Mouse (Mus musculus): ENCODE results near the gene Banp. TPM values are rescaled to one million over a fixed set of nuclear protein-coding genes. Genes with fewer than 3 reads are reported as not detected.

Banp gene
- polyA plus RNA-seq, 1 experiment from 2014 or later, result 47.2 TPM

DNA sequence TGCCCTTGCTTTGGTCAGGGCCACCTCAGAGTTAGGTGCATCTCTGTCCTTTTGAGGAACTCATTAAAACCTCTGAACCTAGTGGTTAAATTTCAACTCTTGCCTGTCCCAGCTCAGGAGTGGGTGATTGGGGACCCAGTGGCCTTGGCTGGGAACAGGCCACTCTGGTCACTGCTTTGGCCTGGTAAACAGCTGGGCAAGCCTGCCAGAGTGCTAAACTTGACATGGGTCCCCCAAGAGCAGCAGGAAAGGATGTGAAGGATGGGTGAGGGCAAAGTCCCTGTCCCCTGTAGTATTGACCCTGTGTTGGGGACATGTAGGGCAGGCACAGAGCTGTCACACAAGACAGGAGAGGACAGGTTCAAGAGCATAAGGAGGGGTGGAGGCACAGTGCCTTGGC, 4.7 kb upstream of the Banp start, which contains the start of gene Car5a:
Gene Car5a (minus strand): TSS at position 74 of the 400 bp plus-strand sequence.
- Histone ChIP-seq H3K9ac (ENCODE audit: low read length) (no peak within 1 kb of the TSS), H3K4me3 (ENCODE audit: low read depth, low read length) (no peak within 1 kb of the TSS), H3K27me3 (replicated peaks; ENCODE audit: control insufficient read depth, insufficient read depth, low read length) (no peaks in the 10 kb centered on the region), H3K4me2 (ENCODE audit: low read length) (no peak within 1 kb of the TSS), H3K36me3 (ENCODE audit: control insufficient read depth, insufficient read depth, low read length) (no peaks in the 10 kb centered on the region), H3K4me1 (ENCODE audit: control insufficient read depth, insufficient read depth, low read length) (peaks cover 18% of the 10 kb centered on the region), H3K27ac (ENCODE audit: low read depth, low read length) (no peak within 1 kb of the TSS), H3K9me3 (replicated peaks; ENCODE audit: control insufficient read depth, low read length) (no peaks in the 10 kb centered on the region)
- ATAC-seq (no peak), DNase-seq (ENCODE audit: low spot score) (no peak)

DNA sequence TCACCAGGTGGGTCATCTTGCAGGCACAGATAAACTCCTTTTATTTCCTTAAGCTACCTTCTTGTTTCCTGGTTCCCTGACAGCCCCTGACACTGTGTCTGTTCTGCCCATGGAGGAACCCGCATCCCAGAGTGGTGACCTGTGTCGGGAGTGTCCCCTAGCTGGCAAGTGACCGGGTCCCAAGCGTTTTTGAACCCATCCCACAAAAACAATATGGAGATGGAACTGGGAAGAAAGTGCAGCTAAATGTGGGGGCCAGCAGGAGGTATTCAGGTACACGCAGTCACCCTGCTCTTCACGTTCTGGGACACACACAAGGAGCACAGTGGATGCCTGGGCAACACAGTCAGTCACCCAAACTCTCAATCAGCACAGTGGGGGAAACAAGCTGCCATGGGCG, 3.2 kb upstream of the Banp start:
- Histone ChIP-seq H3K4me1 (ENCODE audit: control insufficient read depth, insufficient read depth, low read length) (peaks cover 18% of the 10 kb centered on the region), H3K36me3 (ENCODE audit: control insufficient read depth, insufficient read depth, low read length) (no peaks in the 10 kb centered on the region), H3K4me2 (ENCODE audit: low read length) (no peak overlapping the region), H3K9me3 (replicated peaks; ENCODE audit: control insufficient read depth, low read length) (no peaks in the 10 kb centered on the region), H3K27me3 (replicated peaks; ENCODE audit: control insufficient read depth, insufficient read depth, low read length) (no peaks in the 10 kb centered on the region), H3K4me3 (ENCODE audit: low read depth, low read length) (no peak overlapping the region), H3K9ac (ENCODE audit: low read length) (no peak overlapping the region), H3K27ac (ENCODE audit: low read depth, low read length) (no peak overlapping the region)
- ATAC-seq (no peak), DNase-seq (ENCODE audit: low spot score) (no peak)
- WGBS, result 88% methylated on average over 7 of the region's 7 CpGs

DNA sequence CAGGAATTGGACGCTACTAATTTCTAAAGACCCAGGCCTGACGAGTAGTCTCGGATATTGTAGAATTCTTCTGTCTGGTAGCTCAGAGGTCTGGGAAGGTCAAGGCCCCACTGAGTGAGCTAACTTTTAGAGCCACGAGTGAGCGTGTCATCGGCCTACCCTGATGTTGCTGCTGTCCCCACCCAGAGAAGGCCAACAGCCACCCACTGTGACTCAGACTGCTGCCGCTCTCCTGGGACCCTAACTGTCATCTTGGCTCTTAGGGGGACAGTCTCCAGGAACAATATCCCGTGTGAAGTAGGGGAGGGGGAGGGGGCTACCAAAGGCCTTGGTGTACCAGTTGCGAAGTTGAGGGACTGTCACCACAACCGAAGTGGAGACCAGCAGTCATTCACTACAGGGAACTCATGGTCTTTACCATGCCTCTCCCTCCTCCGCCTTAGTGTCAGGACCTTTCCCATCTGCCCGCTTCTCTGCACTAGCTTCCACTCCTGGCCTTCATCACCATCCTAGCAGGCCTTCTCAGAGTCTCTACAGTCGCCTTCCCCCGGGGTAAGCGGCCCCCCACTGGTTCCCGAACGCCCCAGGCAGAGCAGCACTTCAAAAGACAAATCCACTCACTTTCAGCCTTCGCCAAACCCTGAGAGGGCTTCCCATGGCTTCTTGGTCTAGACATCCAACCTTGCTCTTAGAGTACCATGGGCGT, 2.4 kb upstream of the Banp start:
- ATAC-seq (no peak), DNase-seq (ENCODE audit: low spot score) (no peak)
- no peaks in the 10 kb centered on the region for H3K27me3 ChIP-seq (replicated peaks; ENCODE audit: control insufficient read depth, insufficient read depth, low read length)
- peak overlapping the region; percentile 56; the same call in 1 of the 2 replicates for H3K27ac ChIP-seq (ENCODE audit: low read depth, low read length)
- no peaks in the 10 kb centered on the region for H3K9me3 ChIP-seq (replicated peaks; ENCODE audit: control insufficient read depth, low read length)
- H3K9ac ChIP-seq (ENCODE audit: low read length), result peak overlapping the region; percentile 43; the same call in 1 of the 2 replicates
- no peaks in the 10 kb centered on the region; the same call in 1 of the 2 replicates for H3K36me3 ChIP-seq (ENCODE audit: control insufficient read depth, insufficient read depth, low read length)
- peak overlapping the region; percentile 47 for H3K4me2 ChIP-seq (ENCODE audit: low read length)
- peaks cover 25% of the 10 kb centered on the region for H3K4me1 ChIP-seq (ENCODE audit: control insufficient read depth, insufficient read depth, low read length)
- H3K4me3 ChIP-seq (ENCODE audit: low read depth, low read length), result peak overlapping the region; percentile 22
- 24% methylated on average over 19 of the region's 19 CpGs for WGBS

DNA sequence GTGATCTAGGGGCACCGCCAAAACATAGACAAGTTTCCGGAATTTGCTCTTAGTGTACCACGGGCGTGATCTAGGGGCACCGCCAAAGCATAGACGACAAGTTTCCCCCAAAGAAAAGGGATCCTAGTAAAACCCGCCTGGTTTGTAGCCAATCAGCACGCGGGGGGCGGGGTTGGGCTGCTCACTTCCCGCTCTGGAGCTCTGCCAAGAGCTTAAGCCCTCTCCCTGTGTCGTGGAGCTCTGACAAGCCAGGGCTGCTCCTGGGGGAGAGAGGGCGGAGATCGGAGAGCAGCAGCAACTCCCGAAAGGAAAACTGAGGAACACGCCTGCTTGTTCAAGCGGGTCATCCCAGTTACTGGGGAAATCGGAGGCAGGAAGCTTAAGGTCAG, 1.8 kb upstream of the Banp start:
- ATAC-seq, result peak; percentile 35
- H3K9me3 ChIP-seq (replicated peaks; ENCODE audit: control insufficient read depth, low read length), result no peaks in the 10 kb centered on the region
- H3K4me2 ChIP-seq (ENCODE audit: low read length), result peak overlapping the region; percentile 47
- WGBS, result under 1% methylated on average over 18 of the region's 18 CpGs
- H3K4me3 ChIP-seq (ENCODE audit: low read depth, low read length), result peak overlapping the region; percentile 22
- DNase-seq (ENCODE audit: low spot score), result peak; percentile 97
- peak overlapping the region; percentile 56; the same call in 1 of the 2 replicates for H3K27ac ChIP-seq (ENCODE audit: low read depth, low read length)
- H3K4me1 ChIP-seq (ENCODE audit: control insufficient read depth, insufficient read depth, low read length), result peaks cover 30% of the 10 kb centered on the region
- H3K9ac ChIP-seq (ENCODE audit: low read length), result peak overlapping the region; percentile 43; the same call in 1 of the 2 replicates
- H3K36me3 ChIP-seq (ENCODE audit: control insufficient read depth, insufficient read depth, low read length), result no peaks in the 10 kb centered on the region; the same call in 1 of the 2 replicates
- H3K27me3 ChIP-seq (replicated peaks; ENCODE audit: control insufficient read depth, insufficient read depth, low read length), result no peaks in the 10 kb centered on the region

DNA sequence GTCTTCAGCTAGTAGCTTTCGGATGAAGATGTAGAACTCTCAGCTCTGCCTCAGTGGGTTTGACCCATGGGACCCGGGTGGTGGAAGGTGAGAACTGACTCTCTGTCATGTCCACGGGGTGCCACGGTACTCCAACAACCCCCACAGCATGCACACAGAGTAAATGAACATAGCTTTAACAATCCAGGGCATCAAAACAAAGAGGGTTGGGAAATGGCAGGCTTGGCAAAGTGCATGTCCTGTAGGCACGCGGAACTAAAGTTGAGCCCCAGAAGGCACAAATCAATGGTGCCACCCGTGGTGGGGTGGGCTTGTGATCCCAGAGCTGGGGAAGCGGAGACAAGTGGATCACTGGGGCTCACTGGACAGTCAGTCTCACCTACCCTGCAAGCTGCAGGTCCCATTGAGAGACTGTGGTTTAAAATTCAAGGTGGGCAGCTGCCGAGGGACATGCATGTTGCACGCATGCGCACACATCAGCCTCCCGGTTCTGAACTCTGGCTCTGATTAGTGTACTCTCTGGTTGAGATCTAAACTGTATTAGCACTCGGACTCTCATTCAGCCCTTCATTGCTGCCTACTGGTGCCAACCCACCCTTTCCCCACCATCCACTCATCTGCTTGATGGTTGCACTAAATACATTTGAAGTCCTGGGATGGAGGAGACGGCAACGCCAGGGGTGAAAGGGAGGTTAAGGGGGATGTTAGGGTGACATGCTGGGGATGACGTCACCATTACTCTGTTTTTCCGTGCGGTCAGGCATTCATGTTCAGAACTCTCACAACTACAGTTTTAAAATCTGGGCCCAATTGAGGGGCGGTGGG, 1.0 kb upstream of the Banp start:
- ATAC-seq (no peak), DNase-seq (ENCODE audit: low spot score) (no peak)
- peak overlapping the region; percentile 22; the same call in 1 of the 2 replicates for H3K27ac ChIP-seq (ENCODE audit: low read depth, low read length)
- H3K4me2 ChIP-seq (ENCODE audit: low read length), result peak overlapping the region; percentile 47
- peaks cover 33% of the 10 kb centered on the region for H3K4me1 ChIP-seq (ENCODE audit: control insufficient read depth, insufficient read depth, low read length)
- H3K4me3 ChIP-seq (ENCODE audit: low read depth, low read length), result peak overlapping the region; percentile 22
- no peaks in the 10 kb centered on the region; the same call in 1 of the 2 replicates for H3K36me3 ChIP-seq (ENCODE audit: control insufficient read depth, insufficient read depth, low read length)
- H3K27me3 ChIP-seq (replicated peaks; ENCODE audit: control insufficient read depth, insufficient read depth, low read length), result no peaks in the 10 kb centered on the region
- 59% methylated on average over 19 of the region's 19 CpGs for WGBS
- peak overlapping the region; percentile 21; the same call in 1 of the 2 replicates for H3K9ac ChIP-seq (ENCODE audit: low read length)
- no peaks in the 10 kb centered on the region for H3K9me3 ChIP-seq (replicated peaks; ENCODE audit: control insufficient read depth, low read length)

DNA sequence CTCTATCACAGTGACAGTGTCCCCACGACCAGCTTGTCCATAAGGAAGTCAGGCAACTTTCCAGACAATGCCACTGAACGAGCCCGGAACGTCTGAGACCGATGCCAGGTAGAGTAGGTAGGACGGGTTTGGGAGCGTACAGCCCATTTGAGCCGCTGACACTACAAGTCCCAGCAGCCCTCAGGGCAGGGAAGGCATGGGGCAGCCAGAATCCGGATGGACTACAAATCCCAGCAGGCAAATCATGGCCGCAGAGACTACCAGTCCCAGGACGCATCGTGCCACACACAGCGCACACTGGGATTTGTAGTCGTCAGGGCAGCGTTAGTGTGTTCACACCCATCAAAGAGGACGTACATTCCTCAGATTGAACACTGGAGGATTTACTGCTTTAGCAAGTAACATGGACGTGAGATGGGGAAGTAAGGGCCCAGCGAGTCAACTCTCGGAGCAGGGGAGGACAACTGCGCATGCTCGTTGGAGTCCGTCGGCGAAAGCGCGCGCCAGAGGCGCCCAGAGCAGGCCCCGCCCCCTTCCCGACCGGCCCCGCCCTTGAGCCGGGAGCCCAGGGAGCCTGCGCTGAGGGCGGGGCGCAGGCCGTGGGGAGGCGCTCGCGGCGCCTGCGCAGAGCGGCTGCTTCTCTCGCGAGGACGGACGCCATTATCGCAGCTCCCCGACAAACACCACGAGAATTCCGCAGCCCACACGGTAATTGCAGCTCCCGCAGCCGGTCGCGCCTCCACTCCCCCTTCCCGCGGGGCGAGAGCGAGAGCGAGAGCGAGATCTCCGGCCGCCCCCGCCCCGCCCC, 595 bp downstream of the Banp start:
- under 1% methylated on average over 61 of the region's 66 CpGs for WGBS
- H3K4me3 ChIP-seq (ENCODE audit: low read depth, low read length), result peak overlapping the region; percentile 93
- peak overlapping the region; percentile 96 for H3K27ac ChIP-seq (ENCODE audit: low read depth, low read length)
- ATAC-seq (peak; percentile 95), DNase-seq (ENCODE audit: low spot score) (peak; percentile 99)
- H3K9ac ChIP-seq (ENCODE audit: low read length), result peak overlapping the region; percentile 97
- peak overlapping the region; percentile 80 for H3K4me2 ChIP-seq (ENCODE audit: low read length)
- H3K36me3 ChIP-seq (ENCODE audit: control insufficient read depth, insufficient read depth, low read length), result peaks cover 15% of the 10 kb centered on the region
- peaks cover 33% of the 10 kb centered on the region for H3K4me1 ChIP-seq (ENCODE audit: control insufficient read depth, insufficient read depth, low read length)
- H3K9me3 ChIP-seq (replicated peaks; ENCODE audit: control insufficient read depth, low read length), result no peaks in the 10 kb centered on the region
- no peaks in the 10 kb centered on the region for H3K27me3 ChIP-seq (replicated peaks; ENCODE audit: control insufficient read depth, insufficient read depth, low read length)

DNA sequence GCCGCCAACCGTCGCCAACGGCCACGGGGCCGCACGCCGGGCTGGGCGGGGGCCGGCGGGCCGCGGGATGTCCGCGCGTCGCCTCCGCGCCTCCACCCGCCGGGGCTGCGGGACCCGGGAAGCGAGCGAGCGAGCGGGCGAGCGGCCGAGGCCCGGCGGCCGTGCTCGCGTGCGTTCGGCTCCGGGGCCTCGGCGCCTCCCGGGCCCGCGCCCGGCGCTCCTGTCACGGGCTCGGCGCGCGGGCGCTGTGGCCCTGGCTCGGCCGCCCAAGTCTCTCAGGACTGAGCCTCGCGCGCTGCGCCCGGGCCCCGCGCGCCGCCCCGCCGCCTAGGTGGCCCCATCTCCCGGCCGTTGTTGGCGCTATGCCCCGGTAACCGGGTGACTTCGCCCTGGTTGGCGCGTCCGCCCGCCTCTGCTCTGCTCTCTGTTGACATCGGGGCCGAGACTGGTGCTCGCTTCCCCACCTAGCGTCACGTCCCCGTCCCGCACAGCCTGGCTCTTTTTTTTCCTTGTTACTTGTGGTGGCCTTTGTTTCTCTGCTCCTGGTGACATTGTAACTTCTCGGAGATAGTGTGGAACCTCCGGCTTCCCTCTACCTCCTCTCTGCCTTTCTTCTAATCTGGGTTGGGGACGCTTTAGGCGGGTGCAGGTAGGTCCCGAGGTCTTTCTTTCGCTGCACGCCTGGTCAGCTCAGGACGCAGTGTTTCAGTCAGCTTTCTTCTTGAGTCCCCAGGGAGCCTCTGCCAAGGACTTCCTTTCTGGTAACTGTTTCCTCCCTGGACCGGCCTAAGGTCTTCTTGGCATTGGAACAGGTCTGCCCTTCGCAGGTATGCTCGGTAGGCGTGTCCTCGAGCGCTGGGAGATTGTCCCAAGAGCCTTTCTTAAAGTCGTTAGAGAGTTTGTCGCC, 1.5 kb downstream of the Banp start:
- H3K36me3 ChIP-seq (ENCODE audit: control insufficient read depth, insufficient read depth, low read length), result peaks cover 22% of the 10 kb centered on the region

DNA sequence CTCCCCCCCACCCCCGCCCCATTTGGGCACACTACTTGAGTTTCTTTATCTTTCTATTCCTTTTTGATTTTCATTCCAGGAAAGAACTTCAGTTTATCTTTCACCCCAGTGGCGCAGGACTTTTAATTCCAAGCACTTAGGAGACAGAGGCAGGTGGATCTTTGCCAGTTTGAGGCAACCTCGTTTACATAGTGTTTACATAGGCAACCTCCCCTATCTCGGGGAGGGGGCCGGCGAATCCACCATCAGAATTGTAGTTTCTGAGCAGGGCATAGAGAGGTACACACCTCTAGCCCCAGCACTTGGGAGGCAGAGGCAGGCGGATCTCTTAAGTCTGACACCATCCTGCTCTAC, 2.1 kb downstream of the Banp start:
- H3K9me3 ChIP-seq (replicated peaks; ENCODE audit: control insufficient read depth, low read length), result no peaks in the 10 kb centered on the region
- peaks cover 33% of the 10 kb centered on the region for H3K4me1 ChIP-seq (ENCODE audit: control insufficient read depth, insufficient read depth, low read length)
- H3K9ac ChIP-seq (ENCODE audit: low read length), result peak overlapping the region; percentile 97
- peak overlapping the region; percentile 93 for H3K4me3 ChIP-seq (ENCODE audit: low read depth, low read length)
- no peak overlapping the region for H3K27ac ChIP-seq (ENCODE audit: low read depth, low read length)
- ATAC-seq (no peak), DNase-seq (ENCODE audit: low spot score) (no peak)
- peak overlapping the region; percentile 80 for H3K4me2 ChIP-seq (ENCODE audit: low read length)
- no peaks in the 10 kb centered on the region for H3K27me3 ChIP-seq (replicated peaks; ENCODE audit: control insufficient read depth, insufficient read depth, low read length)
- 27% methylated on average over 7 of the region's 7 CpGs for WGBS
- H3K36me3 ChIP-seq (ENCODE audit: control insufficient read depth, insufficient read depth, low read length), result peaks cover 25% of the 10 kb centered on the region

More for the DNA sequence above, 1.5 kb downstream of the Banp start:
- peak; percentile 5 for ATAC-seq
- WGBS, result 1% methylated on average over 82 of the region's 97 CpGs
- peak overlapping the region; percentile 80 for H3K4me2 ChIP-seq (ENCODE audit: low read length)
- H3K27ac ChIP-seq (ENCODE audit: low read depth, low read length), result peak overlapping the region; percentile 96
- H3K9me3 ChIP-seq (replicated peaks; ENCODE audit: control insufficient read depth, low read length), result no peaks in the 10 kb centered on the region
- no peaks in the 10 kb centered on the region for H3K27me3 ChIP-seq (replicated peaks; ENCODE audit: control insufficient read depth, insufficient read depth, low read length)
- peak overlapping the region; percentile 93 for H3K4me3 ChIP-seq (ENCODE audit: low read depth, low read length)
- H3K9ac ChIP-seq (ENCODE audit: low read length), result peak overlapping the region; percentile 97
- H3K4me1 ChIP-seq (ENCODE audit: control insufficient read depth, insufficient read depth, low read length), result peaks cover 33% of the 10 kb centered on the region
- peak; percentile 55 for DNase-seq (ENCODE audit: low spot score)

All from forebrain, embryonic 14.5 days (tissue).